Mouse (Mus musculus) midbrain, postnatal 0 days (tissue): ENCODE measurements at regions not wholly inside any gene's neighbourhood (a gene's known extent, or its start where the extent isn't known, plus 50 kb on each side); places are given as distances from the start of the nearest gene placed in this dataset.
A peak's percentile ranks its signal among the peaks of the same experiment; 100 is the strongest.

ENCODE experiments used
- ATAC-seq: fragments of 200-750 bp; cut with Nextera tagmentation; 2 replicates; pipeline ENCODE4 v1.8.0; 2017; ENCODE audit warnings: moderate number of reproducible peaks, mild to moderate bottlenecking, moderate TSS enrichment, moderate library complexity; ENCODE audit not compliant: low FRiP score
- DNase-seq: peaks from one replicate; pipeline ENCODE4 v3.0.0-alpha.2; 2015; ENCODE audit warnings: low spot score
- H3K27ac ChIP-seq: fragments of 300-500 bp; sonication (generic); 2 replicates; pipeline ENCODE4 v1.5.1; 2014; ENCODE audit warnings: low read depth, mild to moderate bottlenecking, low read length, mixed read lengths
- H3K27me3 ChIP-seq: fragments of 300-500 bp; sonication (generic); 2 replicates; pipeline ENCODE4 v1.6.1; 2014; ENCODE audit warnings: low read length, control low read depth, mixed read lengths; ENCODE audit not compliant: insufficient read depth
- H3K36me3 ChIP-seq: fragments of 300-500 bp; sonication (generic); 2 replicates; pipeline ENCODE4 v1.6.1; 2014; ENCODE audit warnings: low read length, control low read depth, mixed read lengths; ENCODE audit not compliant: insufficient read depth
- H3K4me1 ChIP-seq: fragments of 300-500 bp; sonication (generic); 2 replicates; pipeline ENCODE4 v1.6.1; 2014; ENCODE audit warnings: mild to moderate bottlenecking, control low read depth, antibody characterized with exemption, low read length, mixed read lengths; ENCODE audit not compliant: insufficient read depth
- H3K4me2 ChIP-seq: fragments of 300-500 bp; sonication (generic); 2 replicates; pipeline ENCODE4 v1.6.1; 2014; ENCODE audit warnings: low read depth, mild to moderate bottlenecking, low read length, mixed read lengths; ENCODE audit not compliant: poor library complexity, severe bottlenecking
- H3K4me3 ChIP-seq: fragments of 300-500 bp; sonication (generic); 2 replicates; pipeline ENCODE4 v1.5.1; 2014; ENCODE audit warnings: low read depth, mild to moderate bottlenecking, low read length, moderate library complexity
- H3K9ac ChIP-seq: fragments of 300-500 bp; sonication (generic); replicated peaks from 2 replicates; pipeline ENCODE4 v1.6.1; 2014; ENCODE audit warnings: mild to moderate bottlenecking, low read length, moderate library complexity, mixed read lengths; ENCODE audit not compliant: poor library complexity, severe bottlenecking
- H3K9me3 ChIP-seq: fragments of 300-500 bp; sonication (generic); 2 replicates; pipeline ENCODE4 v1.6.1; 2016; ENCODE audit warnings: low read length, control low read depth
- CTCF ChIP-seq: IDR thresholded peaks from 2 replicates; pipeline ENCODE4 v1.5.1; 2016; ENCODE audit warnings: antibody characterized with exemption, mild to moderate bottlenecking
- WGBS: fragments of 180-500 bp; shearing (Covaris S2); extraction: QIAGEN DNeasy Blood & Tissue Kit; methylation state at CpG from one replicate; pipeline ENCODE4 v1.1.7; 2014; 5-methylcytosine and 5-hydroxymethylcytosine counted together

GRCm38 (mm10) chr9:89827564-89827963, 82.1 kb upstream of the Rasgrf1 start:
- no peak for DNase-seq
- no peak for ATAC-seq
- no peaks in the 10 kb centered on the region for H3K4me1 ChIP-seq
- H3K27me3 ChIP-seq, result no peaks in the 10 kb centered on the region; the same call in 1 of the 2 replicates
- H3K27ac ChIP-seq, result no peak overlapping the region
- H3K36me3 ChIP-seq, result no peaks in the 10 kb centered on the region
- 57% methylated on average over 5 of the region's 5 CpGs for WGBS
- H3K9me3 ChIP-seq, result no peaks in the 10 kb centered on the region
- no peak overlapping the region for H3K4me2 ChIP-seq
- no peak overlapping the region for H3K4me3 ChIP-seq
- TF ChIP-seq CTCF, result no peak
- H3K9ac ChIP-seq, result no peak overlapping the region

- Histone ChIP-seq H3K27ac (no peak overlapping the region), H3K9me3 (no peaks in the 10 kb centered on the region), H3K4me2 (peak overlapping the region; percentile 13; the same call in 1 of the 2 replicates), H3K27me3 (no peaks in the 10 kb centered on the region; the same call in 1 of the 2 replicates), H3K4me1 (0 out of 2 replicates have a peak, but pooled peaks cover 4% of the 10 kb centered on the region), H3K36me3 (no peaks in the 10 kb centered on the region), H3K9ac (no peak overlapping the region), H3K4me3 (no peak overlapping the region)
- ATAC-seq (peak; percentile 76), DNase-seq (peak; percentile 91)
- TF ChIP-seq CTCF, result peak; percentile 85
- 35% methylated on average over 24 of the region's 24 CpGs for WGBS
Observed at GRCm38 (mm10) chr9:89826712-89827548, 82.8 kb upstream of the Rasgrf1 start.

- 53% methylated on average over 4 of the region's 4 CpGs for WGBS
- Histone ChIP-seq H3K4me1 (peaks cover 8% of the 10 kb centered on the region; the same call in 1 of the 2 replicates), H3K9me3 (no peaks in the 10 kb centered on the region), H3K36me3 (no peaks in the 10 kb centered on the region), H3K27ac (peak overlapping the region; percentile 51; the same call in 1 of the 2 replicates), H3K4me2 (no peak overlapping the region), H3K9ac (no peak overlapping the region), H3K27me3 (no peaks in the 10 kb centered on the region; the same call in 1 of the 2 replicates), H3K4me3 (no peak overlapping the region)
- no peak for TF ChIP-seq CTCF
- ATAC-seq (no peak), DNase-seq (no peak)
Observed at GRCm38 (mm10) chr9:89821853-89822243, 83.6 kb upstream of the Ankrd34c start.

- ATAC-seq, result peak; percentile 63
- Histone ChIP-seq H3K9me3 (no peaks in the 10 kb centered on the region), H3K4me2 (no peak overlapping the region), H3K36me3 (no peaks in the 10 kb centered on the region), H3K27ac (peak overlapping the region; percentile 51), H3K4me3 (no peak overlapping the region), H3K27me3 (no peaks in the 10 kb centered on the region; the same call in 1 of the 2 replicates), H3K4me1 (peaks cover 8% of the 10 kb centered on the region; the same call in 1 of the 2 replicates), H3K9ac (no peak overlapping the region)
- DNase-seq, result peak; percentile 56
- 40% methylated on average over 20 of the region's 20 CpGs for WGBS
- no peak for TF ChIP-seq CTCF
Observed at GRCm38 (mm10) chr9:89821109-89821852, 83.0 kb upstream of the Ankrd34c start.

GRCm38 (mm10) chr9:89813616-89814318, 75.5 kb upstream of the Ankrd34c start:
- Histone ChIP-seq H3K27ac (no peak overlapping the region), H3K27me3 (no peaks in the 10 kb centered on the region), H3K4me2 (no peak overlapping the region), H3K36me3 (no peaks in the 10 kb centered on the region), H3K4me3 (no peak overlapping the region), H3K9ac (no peak overlapping the region), H3K4me1 (no peaks in the 10 kb centered on the region), H3K9me3 (no peaks in the 10 kb centered on the region)
- ATAC-seq (peak; percentile 56; the same call in 1 of the 2 replicates), DNase-seq (peak; percentile 26)
- 0 out of 2 replicates have a peak, but pooled peaks have one; percentile 17 for TF ChIP-seq CTCF
- WGBS, result 39% methylated on average over 8 of the region's 8 CpGs
